Mouse (Mus musculus) spleen, postnatal 0 days (tissue): ENCODE results near the gene Gm3880. TPM values are rescaled to one million over a fixed set of nuclear protein-coding genes. Genes with fewer than 3 reads are reported as not detected.

Experiments used
- polyA plus RNA-seq: library from polyadenylated mRNA; unstranded; fragments of >200 nt; fragmentation: Nextera tagmentation; extraction: Ambion mirVana; gene quantifications from 2 replicates; pipeline ENCODE4 v1.2.1, GENCODE M21; 2015

The Gm3880 gene
- not detected in 2 replicates for polyA plus RNA-seq

GRCm38 (mm10) chrX:102686872-102687271 lies at the start of gene Gm3880:
Gm3880 (minus strand) TSS chrX:102686972.

GRCm38 (mm10) chrX:102707535-102707934 lies 20.8 kb upstream of the Gm3880 start, which contains the start of the genes Gm9112 and Dmrtc1b:
Gm9112 (minus strand) TSS chrX:102707635.
Dmrtc1b (plus strand) TSS chrX:102707865.

GRCm38 (mm10) chrX:102643823-102644572 lies 42.8 kb downstream of the Gm3880 start, which contains the start of gene Phka1:
Phka1 (minus strand) TSS chrX:102644246.

Other genes with a start within 250 kb of the Gm3880 start
- gene Hdac8, start 181.6 kb downstream of the Gm3880 start, polyA plus RNA-seq = 5.1 and 7.1 TPM in 2 replicates
- 1.3 and 1.6 TPM in 2 replicates for gene Phka1, start 42.7 kb downstream of the Gm3880 start, polyA plus RNA-seq
- gene Gm9112, start 20.7 kb upstream of the Gm3880 start, polyA plus RNA-seq = not detected in 2 replicates
- not detected in 2 replicates for gene Dmrtc1b, start 20.9 kb upstream of the Gm3880 start, polyA plus RNA-seq
- gene Dmrtc1c1, start 116.0 kb upstream of the Gm3880 start, polyA plus RNA-seq = not detected in 2 replicates
- gene Dmrtc1c2, start 167.6 kb upstream of the Gm3880 start, polyA plus RNA-seq = not detected in 2 replicates
- not detected in 2 replicates for gene 1700031F05Rik, start 181.0 kb upstream of the Gm3880 start, polyA plus RNA-seq
- 0.13 and 0.33 TPM in 2 replicates for gene Dmrtc1a, start 221.7 kb upstream of the Gm3880 start, polyA plus RNA-seq
- gene 1700011M02Rik, start 221.9 kb upstream of the Gm3880 start, polyA plus RNA-seq = not detected in 2 replicates
- not detected in 2 replicates for gene 1700018G05Rik, start 241.4 kb upstream of the Gm3880 start, polyA plus RNA-seq